Mouse (Mus musculus) hindbrain, embryonic 15.5 days (tissue): ENCODE data around the gene Eml1. TPM values are rescaled to one million over a fixed set of nuclear protein-coding genes. Genes with fewer than 3 reads are reported as not detected.

ENCODE experiments used
- ATAC-seq: fragments of 200-750 bp; cut with Nextera tagmentation; 2 replicates; pipeline ENCODE4 v1.8.0; 2017; ENCODE audit warnings: low read depth, moderate number of reproducible peaks, moderate TSS enrichment; ENCODE audit not compliant: low FRiP score
- H3K27ac ChIP-seq: fragments of 300-500 bp; sonication (generic); replicated peaks from 2 replicates; pipeline ENCODE4 v1.5.1; 2015; ENCODE audit warnings: mild to moderate bottlenecking, inconsistent platforms
- H3K27me3 ChIP-seq: fragments of 300-500 bp; sonication (generic); 2 replicates; pipeline ENCODE4 v1.6.1; 2015; ENCODE audit warnings: control low read depth, inconsistent platforms
- H3K36me3 ChIP-seq: fragments of 300-500 bp; sonication (generic); 2 replicates; pipeline ENCODE4 v1.6.1; 2015; ENCODE audit warnings: control low read depth, inconsistent platforms
- H3K4me1 ChIP-seq: fragments of 300-500 bp; sonication (generic); replicated peaks from 2 replicates; pipeline ENCODE4 v1.6.1; 2015; ENCODE audit warnings: control low read depth, inconsistent platforms
- H3K4me2 ChIP-seq: fragments of 300-500 bp; sonication (generic); 2 replicates; pipeline ENCODE4 v1.6.1; 2015; ENCODE audit warnings: moderate library complexity, mild to moderate bottlenecking, inconsistent platforms
- H3K4me3 ChIP-seq: fragments of 300-500 bp; sonication (generic); 2 replicates; pipeline ENCODE4 v1.5.1; 2015; ENCODE audit warnings: mild to moderate bottlenecking, inconsistent platforms
- H3K9ac ChIP-seq: fragments of 300-500 bp; sonication (generic); 2 replicates; pipeline ENCODE4 v1.6.1; 2015; ENCODE audit warnings: inconsistent platforms
- H3K9me3 ChIP-seq: fragments of 300-500 bp; sonication (generic); 2 replicates; pipeline ENCODE4 v1.6.1; 2016; ENCODE audit warnings: control low read depth, inconsistent platforms
- WGBS: fragments of 180-500 bp; shearing (Covaris S2); methylation state at CpG from one replicate; pipeline ENCODE4 v1.1.7; 2015; 5-methylcytosine and 5-hydroxymethylcytosine counted together
- polyA plus RNA-seq: library from polyadenylated mRNA; unstranded; fragments of >200 nt; fragmentation: Nextera tagmentation; extraction: Ambion mirVana; gene quantifications from 2 replicates; pipeline ENCODE4 v1.2.1, GENCODE M21; 2015

Gene Eml1
- polyA plus RNA-seq, 1 experiment from 2014 or later = 58.2 TPM

DNA sequence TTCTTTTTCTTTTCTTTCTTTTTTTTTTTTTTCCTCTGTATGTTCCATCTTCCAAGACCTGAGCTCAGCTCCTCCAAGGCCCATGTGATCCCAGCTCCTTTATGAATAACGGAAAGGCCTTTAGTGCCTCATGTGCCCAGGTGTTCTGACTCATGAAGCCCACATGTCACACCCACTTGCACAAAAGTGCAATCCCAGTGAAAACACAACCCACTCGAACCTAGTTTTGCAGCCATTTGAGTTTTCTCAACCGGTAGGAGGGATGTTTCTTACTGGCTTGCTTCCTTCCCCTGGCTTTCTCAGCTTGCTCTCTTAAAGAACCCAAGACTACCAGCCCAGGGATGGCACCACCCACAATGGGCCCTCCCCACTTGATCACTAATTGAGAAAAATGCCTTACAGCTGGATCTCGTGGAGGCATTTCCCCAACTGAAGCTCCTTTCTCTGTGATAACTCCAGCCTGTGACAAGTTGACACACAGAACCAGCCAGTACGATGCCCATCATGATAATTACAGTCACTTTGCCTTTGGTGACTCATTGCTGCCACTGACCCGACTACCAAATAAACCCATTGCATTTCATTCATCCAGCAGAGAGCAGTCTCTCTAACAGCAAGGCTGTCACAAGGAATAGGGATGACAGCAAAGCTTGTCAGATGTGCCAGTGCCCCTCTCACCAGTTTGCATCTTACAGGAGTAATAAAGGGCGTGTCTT, 208.6 kb downstream of the Eml1 start:
- Histone ChIP-seq H3K27ac (no peak overlapping the region), H3K4me3 (no peak overlapping the region), H3K9ac (no peak overlapping the region), H3K4me1 (peaks cover 10% of the 10 kb centered on the region; the same call in 1 of the 2 replicates), H3K36me3 (peaks cover 6% of the 10 kb centered on the region), H3K27me3 (no peaks in the 10 kb centered on the region), H3K4me2 (no peak overlapping the region), H3K9me3 (no peaks in the 10 kb centered on the region)
- 83% methylated on average over 7 of the region's 7 CpGs for WGBS
- no peak for ATAC-seq

DNA sequence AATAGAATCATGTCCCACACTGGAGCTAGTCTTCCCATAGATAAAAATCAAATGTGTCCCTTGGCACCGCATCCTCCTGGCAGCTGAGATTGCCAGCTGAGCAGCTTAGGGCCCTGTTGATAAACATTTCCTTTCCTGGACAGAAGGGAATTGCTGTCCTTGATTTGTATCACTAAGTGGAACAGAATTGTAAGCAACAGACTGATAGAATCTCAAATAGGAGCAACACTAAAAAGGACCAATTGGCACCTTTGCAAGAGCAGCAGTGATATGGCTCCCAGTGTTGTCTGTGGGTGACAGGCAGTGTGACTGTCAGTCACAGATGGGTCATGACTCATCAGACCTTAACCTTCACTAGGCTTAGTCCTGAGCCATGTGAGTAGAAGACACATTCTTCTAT, 213.0 kb downstream of the Eml1 start:
- H3K27ac ChIP-seq = no peak overlapping the region
- no peak for ATAC-seq
- peaks cover 10% of the 10 kb centered on the region; the same call in 1 of the 2 replicates for H3K4me1 ChIP-seq
- no peak overlapping the region for H3K9ac ChIP-seq
- 82% methylated on average over 1 of the region's 1 CpGs for WGBS
- no peak overlapping the region for H3K4me3 ChIP-seq
- H3K9me3 ChIP-seq = no peaks in the 10 kb centered on the region
- no peaks in the 10 kb centered on the region for H3K27me3 ChIP-seq
- no peak overlapping the region for H3K4me2 ChIP-seq
- 0 out of 2 replicates have a peak, but pooled peaks cover 2% of the 10 kb centered on the region for H3K36me3 ChIP-seq

Other genes with a start within 250 kb of the Eml1 start
- 95.6 and 95.9 TPM in 2 replicates for gene Setd3, start 191.6 kb upstream of the Eml1 start, polyA plus RNA-seq
- 2.8 and 3.1 TPM in 2 replicates for gene Ccnk, start 191.4 kb upstream of the Eml1 start, polyA plus RNA-seq
- gene Ccdc85c, start 95.5 kb upstream of the Eml1 start, polyA plus RNA-seq = 13.7 and 14.7 TPM in 2 replicates
- 2.7 and 2.9 TPM in 2 replicates for gene Hhipl1, start 64.7 kb upstream of the Eml1 start, polyA plus RNA-seq
- 30.8 and 32.2 TPM in 2 replicates for gene Cyp46a1, start 36.6 kb upstream of the Eml1 start, polyA plus RNA-seq
- 227 and 250 TPM in 2 replicates for gene Evl, start 183.8 kb downstream of the Eml1 start, polyA plus RNA-seq